Mouse (Mus musculus) cerebellum, adult 18-20 months (tissue): ENCODE measurements around the gene Gtf2a2.
"Not testable (repeated sequence)": the region's sequence is repeated elsewhere in the genome, so short reads cannot be mapped to it uniquely, and the experiment has no call there.

Source experiments
- DNase-seq, 2 experiments: peaks; one replicate each; pipeline ENCODE4 v3.0.0; 2021

The Gtf2a2 gene

GRCm38 (mm10) chr9:70022083-70022482 lies 9.7 kb downstream of the Gtf2a2 start:
- no peak for DNase-seq

DNA sequence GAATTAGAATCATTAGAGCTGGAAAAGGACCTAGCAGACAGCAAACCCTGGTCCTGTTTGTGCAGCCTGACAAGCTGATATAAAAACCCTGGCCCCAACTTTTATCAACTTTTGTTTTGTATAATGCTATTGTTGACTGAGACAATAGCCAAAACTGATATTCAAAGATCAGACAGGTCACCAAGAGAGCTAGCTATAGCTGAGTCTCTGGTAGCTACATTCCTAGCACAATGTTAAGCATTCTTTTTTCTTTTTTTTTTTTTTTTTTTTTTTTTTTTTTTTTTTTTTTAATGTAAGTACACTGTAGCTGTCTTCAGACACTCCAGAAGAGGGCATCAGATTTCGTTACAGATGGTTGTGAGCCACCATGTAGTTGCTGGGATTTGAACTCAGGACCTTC lies 11.3 kb downstream of the Gtf2a2 start:
- not testable (repeated sequence) for DNase-seq

DNA sequence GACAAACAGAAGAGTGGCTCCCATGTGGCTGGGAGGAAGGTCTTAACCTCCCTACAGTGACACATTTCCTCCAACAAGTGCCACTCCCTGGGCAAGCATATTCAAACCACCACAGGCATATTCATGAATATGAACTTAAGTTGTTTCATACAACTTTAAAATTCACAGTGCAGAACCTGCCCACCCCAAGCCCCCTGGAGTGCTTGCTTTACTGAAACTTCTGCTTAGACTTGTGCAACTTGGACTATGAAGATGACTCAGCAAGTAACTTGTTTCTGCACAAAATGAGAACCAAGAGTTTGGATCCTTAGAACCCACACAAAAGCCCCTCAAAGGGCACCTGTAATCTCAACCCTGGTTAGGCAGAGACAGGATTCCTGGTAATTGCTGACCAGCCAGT lies 12.3 kb downstream of the Gtf2a2 start:
- no peak for DNase-seq

DNA sequence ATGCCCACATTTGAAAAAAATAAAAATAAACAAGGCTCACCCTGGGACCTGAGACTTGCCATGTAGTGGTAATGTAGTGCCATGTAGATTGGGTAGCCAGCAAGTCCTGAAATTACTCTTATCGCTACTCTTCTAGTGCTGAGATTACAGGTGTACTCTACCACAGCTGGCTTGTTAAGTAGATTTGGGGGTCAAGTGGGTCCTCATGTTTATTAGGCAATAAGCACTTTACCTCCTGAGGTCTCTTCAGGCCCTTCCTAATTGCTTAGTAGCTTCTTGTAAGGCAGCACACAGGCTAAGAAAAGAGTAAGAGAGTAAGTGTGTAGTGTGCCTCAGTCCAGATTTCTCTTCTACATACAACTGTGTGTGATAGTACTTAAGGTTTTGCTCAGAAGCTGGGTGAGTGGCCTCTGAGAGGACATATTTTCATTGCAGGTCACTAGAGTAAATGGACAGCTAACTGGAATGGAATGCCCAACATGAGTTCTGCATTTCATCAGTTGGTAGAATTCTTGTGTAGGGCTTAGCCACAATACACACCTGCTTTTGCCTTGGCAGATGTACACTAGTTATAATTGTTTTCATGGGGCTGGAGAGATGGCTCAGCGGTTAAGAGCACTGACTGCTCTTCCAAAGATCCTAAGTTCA lies 13.1 kb downstream of the Gtf2a2 start:
- no peak for DNase-seq

- DNase-seq, result no peak
Observed at GRCm38 (mm10) chr9:70032167-70032566, 19.8 kb downstream of the Gtf2a2 start.

DNA sequence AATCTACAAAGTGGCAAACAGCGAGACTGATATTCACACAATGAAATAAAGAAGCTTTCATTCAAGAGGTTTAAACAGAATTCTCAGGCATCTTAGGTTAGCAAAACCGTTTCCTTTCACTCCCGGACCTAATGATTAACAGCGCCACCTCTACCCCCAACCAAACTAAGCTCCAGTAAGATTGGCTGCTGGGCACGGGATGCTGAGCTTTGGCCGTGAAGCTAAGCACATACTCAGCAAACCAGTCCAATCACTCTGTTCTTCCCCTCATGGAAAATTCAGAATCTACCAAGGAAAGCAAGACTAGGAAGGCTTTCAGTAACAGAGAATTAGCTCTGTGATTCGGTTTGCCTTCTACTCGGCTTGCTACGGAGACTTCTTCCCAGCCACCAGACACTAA lies 20.7 kb downstream of the Gtf2a2 start:
- DNase-seq, result no peak

GRCm38 (mm10) chr9:70034702-70035101 lies 22.4 kb downstream of the Gtf2a2 start:
- no peak for DNase-seq

DNA sequence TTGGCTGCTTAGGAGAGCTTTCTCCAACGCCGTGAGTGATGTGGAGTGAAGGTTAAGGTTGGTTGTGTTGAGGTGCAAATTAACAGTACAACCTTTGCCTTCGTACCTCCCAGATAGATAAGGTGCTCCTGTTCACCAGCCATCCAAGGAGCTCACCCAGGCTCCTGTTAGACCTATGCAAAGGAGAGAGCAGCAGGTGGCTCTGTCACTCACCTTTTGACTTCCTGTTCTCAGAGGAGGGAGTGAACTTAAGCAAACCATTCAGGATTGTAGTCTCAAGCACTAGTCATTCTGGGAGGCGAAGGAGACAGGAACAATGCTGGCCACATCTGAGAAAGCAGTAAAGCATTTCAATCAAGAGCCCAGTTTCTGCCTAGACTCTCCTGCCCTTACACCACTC lies 24.3 kb downstream of the Gtf2a2 start:
- no peak for DNase-seq

DNA sequence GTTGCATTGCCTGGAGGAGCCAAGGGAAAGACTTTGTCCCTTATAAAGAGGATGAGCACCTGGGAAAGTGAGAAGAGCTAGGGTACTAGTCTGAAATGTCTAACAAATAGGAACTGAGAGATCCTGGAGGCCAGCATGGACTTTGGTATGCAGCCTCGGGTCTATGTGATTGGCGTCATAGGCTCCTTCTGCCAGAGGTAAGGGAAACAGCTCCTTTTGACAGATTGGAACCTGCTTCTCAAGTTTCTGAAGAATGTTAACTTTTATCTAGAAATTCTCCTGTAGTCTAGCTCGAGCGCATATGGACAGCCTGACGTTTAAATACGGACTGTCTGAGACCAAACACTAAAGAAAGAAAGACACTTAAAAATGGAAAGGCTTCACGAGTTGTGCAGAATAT lies 25.6 kb downstream of the Gtf2a2 start, which contains the start of gene Gcnt3:
Gene Gcnt3, minus strand, starts transcription at position 101 of the 400 bp plus-strand sequence.
- DNase-seq, result no peak

- DNase-seq, result no peak
Observed at GRCm38 (mm10) chr9:70039597-70040385, 27.4 kb downstream of the Gtf2a2 start.

- DNase-seq, result no peak
Observed at GRCm38 (mm10) chr9:70040570-70040969, 28.2 kb downstream of the Gtf2a2 start.

DNA sequence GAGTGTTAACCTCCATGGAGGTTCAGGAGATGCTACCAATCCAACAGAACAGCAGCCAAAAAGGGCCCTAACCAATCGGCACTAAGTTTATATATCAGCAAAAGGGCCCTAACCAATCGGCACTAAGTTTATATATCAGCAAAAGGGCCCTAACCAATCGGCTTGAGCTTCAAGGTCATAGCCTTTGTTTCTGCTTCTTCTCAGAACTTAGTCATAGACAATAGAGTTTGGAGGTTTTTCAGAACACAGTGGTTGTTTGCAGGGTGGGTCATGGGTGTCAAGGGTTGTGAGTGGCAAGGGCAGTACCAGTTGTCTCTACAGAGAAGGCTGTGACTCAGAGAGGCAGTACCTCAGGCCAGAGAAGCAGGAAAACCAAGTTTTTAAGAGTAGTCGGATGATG lies 29.8 kb downstream of the Gtf2a2 start:
- no peak for DNase-seq

GRCm38 (mm10) chr9:70042935-70043334 lies 30.6 kb downstream of the Gtf2a2 start:
- DNase-seq, result no peak

- DNase-seq, result no peak
Observed at GRCm38 (mm10) chr9:70044865-70045264, 32.5 kb downstream of the Gtf2a2 start.

GRCm38 (mm10) chr9:70046255-70046654 lies 33.9 kb downstream of the Gtf2a2 start:
- no peak for DNase-seq

DNA sequence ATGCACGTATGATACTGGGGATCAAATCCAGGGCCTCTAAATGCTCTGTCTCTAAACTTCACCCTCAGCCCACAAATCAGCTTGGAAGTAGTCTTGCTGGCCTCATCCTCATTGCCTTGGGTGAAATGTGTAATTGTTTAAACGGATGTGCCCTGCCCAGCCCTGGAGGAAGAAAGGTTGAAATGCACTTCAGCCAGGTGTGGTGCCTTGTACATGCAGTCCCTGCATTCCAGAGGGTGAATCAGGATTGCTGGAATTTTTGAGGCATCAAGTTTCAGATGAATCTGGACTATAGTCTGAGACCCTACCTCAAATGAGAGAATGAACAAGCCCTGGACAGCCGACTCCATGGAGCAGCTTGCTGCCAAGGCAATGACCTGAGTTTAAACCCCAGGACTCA lies 35.5 kb downstream of the Gtf2a2 start:
- no peak for DNase-seq

GRCm38 (mm10) chr9:70048280-70048679 lies 35.9 kb downstream of the Gtf2a2 start:
- DNase-seq, result no peak

- DNase-seq, result no peak
Observed at GRCm38 (mm10) chr9:70048751-70049415, 36.5 kb downstream of the Gtf2a2 start.

- DNase-seq, result no peak
Observed at GRCm38 (mm10) chr9:70049416-70049783, 37.0 kb downstream of the Gtf2a2 start.

- DNase-seq, result no peak
Observed at GRCm38 (mm10) chr9:70049839-70050238, 37.5 kb downstream of the Gtf2a2 start.

DNA sequence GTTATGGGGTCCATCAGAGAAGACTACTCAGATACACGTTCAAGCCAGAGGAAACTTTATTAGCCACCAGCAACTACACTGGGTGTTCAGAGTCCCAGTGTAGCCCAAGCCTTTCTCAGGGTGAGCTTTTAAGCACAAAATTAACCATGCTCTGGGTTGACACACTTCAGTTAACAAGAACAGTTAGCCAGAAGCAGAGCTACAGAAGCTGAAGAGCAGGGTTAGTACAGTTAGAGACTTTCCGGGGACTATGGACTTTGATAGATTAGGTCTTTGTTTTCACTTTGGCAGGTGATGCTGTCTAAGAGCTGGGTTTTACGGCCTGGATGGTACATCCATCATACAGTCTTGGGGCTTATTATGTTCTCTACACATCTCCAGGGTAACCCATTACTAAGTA lies 40.4 kb downstream of the Gtf2a2 start:
- no peak for DNase-seq

DNA sequence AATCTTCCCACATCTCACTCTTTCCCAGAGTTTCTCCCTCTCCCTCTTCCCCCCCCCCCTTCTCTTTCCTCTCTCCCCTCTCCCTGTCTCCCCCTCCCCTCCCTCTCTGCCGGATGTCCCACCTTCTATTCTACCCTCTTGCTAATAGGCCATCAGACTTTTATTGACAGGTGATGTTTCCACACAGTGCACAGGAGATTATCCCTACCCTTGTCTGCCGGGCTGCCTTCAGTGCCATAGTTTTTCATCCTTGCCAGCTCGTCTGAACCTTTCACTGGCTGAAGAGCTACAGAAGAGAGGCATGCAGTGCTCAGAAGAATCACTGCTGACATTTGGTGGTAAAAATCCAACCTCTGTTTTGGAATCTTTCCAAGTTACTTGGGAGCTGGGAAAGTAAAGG lies 41.1 kb downstream of the Gtf2a2 start:
- no peak for DNase-seq

GRCm38 (mm10) chr9:70062012-70062411 lies 49.7 kb downstream of the Gtf2a2 start:
- DNase-seq, result no peak

- DNase-seq, result no peak
Observed at GRCm38 (mm10) chr9:70067497-70067896, 55.1 kb downstream of the Gtf2a2 start.
